Mouse (Mus musculus): ENCODE data around the gene Rab8b. TPM values are rescaled to one million over a fixed set of nuclear protein-coding genes. Genes with fewer than 3 reads are reported as not detected.

Gene Rab8b
- polyA plus RNA-seq, 1 experiment from 2014 or later, result 23.8 TPM

Other genes with a start within 250 kb of the Rab8b start
- 26.0 and 26.3 TPM in 2 replicates for gene Car12, start 206.0 kb downstream of the Rab8b start, polyA plus RNA-seq (2015; fragmentation: Nextera tagmentation; extraction: Ambion mirVana)
- 10.7 and 11.0 TPM in 2 replicates for gene Aph1b, start 124.2 kb downstream of the Rab8b start, polyA plus RNA-seq (2015; fragmentation: Nextera tagmentation; extraction: Ambion mirVana)
- 1.2 TPM in 2 replicates for gene Gm10647, start 122.6 kb downstream of the Rab8b start, polyA plus RNA-seq (2015; fragmentation: Nextera tagmentation; extraction: Ambion mirVana)
- 5.2 and 5.3 TPM in 2 replicates for gene Aph1c, start 85.0 kb downstream of the Rab8b start, polyA plus RNA-seq (2015; fragmentation: Nextera tagmentation; extraction: Ambion mirVana)
- 616 and 650 TPM in 2 replicates for gene Rps27l, start 26.4 kb upstream of the Rab8b start, polyA plus RNA-seq (2015; fragmentation: Nextera tagmentation; extraction: Ambion mirVana)
- 8.5 and 9.1 TPM in 2 replicates for gene Lactb, start 55.8 kb upstream of the Rab8b start, polyA plus RNA-seq (2015; fragmentation: Nextera tagmentation; extraction: Ambion mirVana)
- 870 and 880 TPM in 2 replicates for gene Tpm1, start 129.7 kb upstream of the Rab8b start, polyA plus RNA-seq (2015; fragmentation: Nextera tagmentation; extraction: Ambion mirVana)

Data from embryonic facial prominence, embryonic 15.5 days (tissue).